Mouse (Mus musculus) myocyte (in vitro differentiated cells): ENCODE measurements around the gene Smtnl1. TPM values are rescaled to one million over a fixed set of nuclear protein-coding genes. Genes with fewer than 3 reads are reported as not detected.

Experiments
- H3K27me3 ChIP-seq: one replicate; pipeline ENCODE4 v1.6.1; 2011; ENCODE audit not compliant: control insufficient read depth, insufficient read depth, insufficient read length
- H3K36me3 ChIP-seq: one replicate; pipeline ENCODE4 v1.6.1; 2011; ENCODE audit not compliant: control insufficient read depth, insufficient read depth
- H3K4me2 ChIP-seq: one replicate; pipeline ENCODE4 v1.6.1; 2011; ENCODE audit warnings: low read depth, control low read depth
- H3K4me3 ChIP-seq: one replicate; pipeline ENCODE4 v1.5.1; 2011; ENCODE audit warnings: mild to moderate bottlenecking, control low read depth, moderate library complexity
- H3K79me2 ChIP-seq: one replicate; pipeline ENCODE4 v1.6.1; 2011; ENCODE audit not compliant: control insufficient read depth, insufficient read depth
- H3ac ChIP-seq: one replicate; pipeline ENCODE4 v1.6.1; 2011; ENCODE audit not compliant: control insufficient read depth, insufficient read length
- CEBPB ChIP-seq: IDR thresholded peaks from 2 replicates; pipeline ENCODE4 v1.6.1; 2011; ENCODE audit warnings: mild to moderate bottlenecking, moderate library complexity; ENCODE audit not compliant: poor library complexity, insufficient read depth, severe bottlenecking
- E2F4 ChIP-seq: IDR thresholded peaks from one replicate; pipeline ENCODE4 v1.6.1; 2011; ENCODE audit warnings: mild to moderate bottlenecking, control low read depth, moderate library complexity; ENCODE audit not compliant: insufficient read depth
- MAX ChIP-seq: IDR thresholded peaks from one replicate; pipeline ENCODE4 v1.6.1; 2011; ENCODE audit warnings: low read depth, mild to moderate bottlenecking, control low read depth
- MYOD1 ChIP-seq, 3 experiments: IDR thresholded peaks; one replicate each; pipeline ENCODE4 v1.6.1; 2011; ENCODE audit warnings: control low read depth in 2 of 3, low read depth in 2 of 3, mild to moderate bottlenecking in 2 of 3, moderate library complexity in 1 of 3; ENCODE audit not compliant: insufficient read length in 2 of 3, control insufficient read depth in 1 of 3
- MYOG ChIP-seq, 3 experiments: IDR thresholded peaks; one replicate each; pipeline ENCODE4 v1.6.1; 2011; ENCODE audit warnings: control low read depth in 2 of 3, low read depth in 2 of 3, mild to moderate bottlenecking in 2 of 3; ENCODE audit not compliant: insufficient read length in 2 of 3, control insufficient read depth in 1 of 3, insufficient read depth in 1 of 3
- POLR2A ChIP-seq: IDR thresholded peaks from one replicate; pipeline ENCODE4 v1.6.1; 2011; ENCODE audit warnings: low read depth, mild to moderate bottlenecking, control low read depth, moderate library complexity; ENCODE audit not compliant: insufficient read length
- POLR2AphosphoS2 ChIP-seq: IDR thresholded peaks from one replicate; pipeline ENCODE4 v1.6.1; 2011; ENCODE audit warnings: low read depth, control low read depth; ENCODE audit not compliant: insufficient read length
- REST ChIP-seq: IDR thresholded peaks from one replicate; pipeline ENCODE4 v1.6.1; 2011; ENCODE audit warnings: mild to moderate bottlenecking, control low read depth, moderate library complexity; ENCODE audit not compliant: insufficient read depth, insufficient read length
- SRF ChIP-seq: IDR thresholded peaks from one replicate; pipeline ENCODE4 v1.6.1; 2011; ENCODE audit warnings: low read depth; ENCODE audit not compliant: control insufficient read depth, insufficient read length
- TCF12 ChIP-seq: IDR thresholded peaks from one replicate; pipeline ENCODE4 v1.6.1; 2011; ENCODE audit warnings: mild to moderate bottlenecking, control low read depth; ENCODE audit not compliant: poor library complexity, insufficient read depth, severe bottlenecking
- TCF3 ChIP-seq: IDR thresholded peaks from one replicate; pipeline ENCODE4 v1.6.1; 2011; ENCODE audit warnings: low read depth, control low read depth; ENCODE audit not compliant: insufficient read length
- USF1 ChIP-seq: IDR thresholded peaks from one replicate; pipeline ENCODE4 v1.6.1; 2011; ENCODE audit warnings: low read depth, mild to moderate bottlenecking, control low read depth, moderate library complexity
- polyA plus RNA-seq: library from polyadenylated mRNA; unstranded; fragments of >200 nt; fragmentation: generic; extraction: Trizol; gene quantifications from one replicate; pipeline ENCODE4 v1.2.1, GENCODE M21; 2012; ENCODE audit warnings: missing spikeins

Gene Smtnl1
- polyA plus RNA-seq, 1 experiment, result 0.85 TPM

GRCm38 (mm10) chr2:84783315-84783714, 39.1 kb downstream of the Smtnl1 start:
- no peak overlapping the region for H3K4me3 ChIP-seq
- TF ChIP-seq CEBPB (no peak), POLR2AphosphoS2 (no peak), MYOD1 (IDR thresholded peaks at IDR 0.05; ENCODE audit: control insufficient read depth in 1 of 3, insufficient read length in 2 of 3, low read depth in 2 of 3) (no peak), POLR2A (no peak), USF1 (no peak), TCF3 (no peak), TCF12 (no peak), MAX (no peak), SRF (no peak), REST (no peak), E2F4 (no peak), MYOG (IDR thresholded peaks at IDR 0.05; ENCODE audit: control insufficient read depth in 1 of 3, insufficient read depth in 1 of 3, insufficient read length in 2 of 3, low read depth in 2 of 3) (no peak)

GRCm38 (mm10) chr2:84779210-84779609, 43.2 kb downstream of the Smtnl1 start:
- Histone ChIP-seq H3K4me2 (no peak overlapping the region), H3ac (no peak overlapping the region), H3K4me3 (no peak overlapping the region), H3K79me2 (no peaks in the 10 kb centered on the region), H3K27me3 (no peaks in the 10 kb centered on the region), H3K36me3 (no peaks in the 10 kb centered on the region)
- TF ChIP-seq REST, result no peak
- no peak for TF ChIP-seq POLR2AphosphoS2
- no peak for TF ChIP-seq E2F4
- TF ChIP-seq SRF, result no peak
- no peak for TF ChIP-seq TCF3
- no peak for TF ChIP-seq TCF12
- no peak for TF ChIP-seq MYOG (IDR thresholded peaks at IDR 0.05; ENCODE audit: control insufficient read depth in 1 of 3, insufficient read depth in 1 of 3, insufficient read length in 2 of 3, low read depth in 2 of 3)
- no peak for TF ChIP-seq CEBPB

More at GRCm38 (mm10) chr2:84783315-84783714, 39.1 kb downstream of the Smtnl1 start:
- Histone ChIP-seq H3K27me3 (no peaks in the 10 kb centered on the region), H3K79me2 (no peaks in the 10 kb centered on the region), H3ac (no peak overlapping the region), H3K36me3 (no peaks in the 10 kb centered on the region), H3K4me2 (no peak overlapping the region)

GRCm38 (mm10) chr2:84777706-84778105, 44.7 kb downstream of the Smtnl1 start:
- H3ac ChIP-seq, result no peak overlapping the region
- H3K79me2 ChIP-seq, result no peaks in the 10 kb centered on the region
- H3K27me3 ChIP-seq, result no peaks in the 10 kb centered on the region
- TF ChIP-seq TCF12 (no peak), MYOD1 (IDR thresholded peaks at IDR 0.05; ENCODE audit: control insufficient read depth in 1 of 3, insufficient read length in 2 of 3, low read depth in 2 of 3) (no peak), CEBPB (no peak), E2F4 (no peak), MAX (no peak), MYOG (IDR thresholded peaks at IDR 0.05; ENCODE audit: control insufficient read depth in 1 of 3, insufficient read depth in 1 of 3, insufficient read length in 2 of 3, low read depth in 2 of 3) (no peak), USF1 (no peak), POLR2A (no peak), SRF (no peak), REST (no peak), TCF3 (no peak), POLR2AphosphoS2 (no peak)
- no peak overlapping the region for H3K4me3 ChIP-seq
- H3K36me3 ChIP-seq, result no peaks in the 10 kb centered on the region
- no peak overlapping the region for H3K4me2 ChIP-seq

- TF ChIP-seq MYOG (IDR thresholded peaks at IDR 0.05; ENCODE audit: control insufficient read depth in 1 of 3, insufficient read depth in 1 of 3, insufficient read length in 2 of 3, low read depth in 2 of 3) (no peak), E2F4 (no peak), TCF12 (no peak), MYOD1 (IDR thresholded peaks at IDR 0.05; ENCODE audit: control insufficient read depth in 1 of 3, insufficient read length in 2 of 3, low read depth in 2 of 3) (no peak), MAX (no peak), USF1 (no peak)
- Histone ChIP-seq H3K4me2 (no peak overlapping the region), H3K4me3 (no peak overlapping the region), H3ac (no peak overlapping the region), H3K36me3 (no peaks in the 10 kb centered on the region), H3K27me3 (no peaks in the 10 kb centered on the region), H3K79me2 (no peaks in the 10 kb centered on the region)
Measured at GRCm38 (mm10) chr2:84775665-84776064, 46.8 kb downstream of the Smtnl1 start.

- TF ChIP-seq USF1 (no peak), MAX (no peak), POLR2A (no peak), REST (no peak), SRF (no peak)
- Histone ChIP-seq H3K27me3 (no peaks in the 10 kb centered on the region), H3K4me2 (no peak within 1 kb of the TSS), H3ac (no peak within 1 kb of the TSS), H3K79me2 (no peaks in the 10 kb centered on the region), H3K36me3 (no peaks in the 10 kb centered on the region), H3K4me3 (no peak within 1 kb of the TSS)
Measured at GRCm38 (mm10) chr2:84775241-84775640, 47.2 kb downstream of the Smtnl1 start, which contains the start of gene Serping1. Gene Serping1, minus strand, starts transcription at chr2:84775444.
